Mouse (Mus musculus): ENCODE measurements around the gene Grk2.

DNA sequence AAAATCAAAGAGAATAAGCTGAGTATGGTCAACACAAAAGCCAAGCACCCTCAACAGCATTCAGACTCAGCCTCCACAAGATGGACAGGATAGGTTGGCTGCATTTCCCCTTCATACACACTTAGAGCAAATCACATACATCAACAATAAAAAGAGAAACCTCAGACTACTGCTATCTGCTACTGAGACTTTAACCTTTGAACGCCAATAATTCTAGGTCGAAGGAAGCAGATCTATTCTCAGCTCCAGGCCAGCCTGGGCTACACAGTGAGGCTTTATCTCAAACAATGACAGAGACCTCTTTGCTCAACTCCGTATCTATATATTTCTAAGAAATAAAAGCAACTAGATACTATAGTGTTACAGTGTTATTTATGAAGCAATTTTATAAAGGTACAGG lies 25.3 kb upstream of the Grk2 start:
- TF ChIP-seq EP300 (IDR thresholded peaks at IDR 0.05; ENCODE audit: low read depth): no peak
- no peak for TF ChIP-seq CTCF (IDR thresholded peaks at IDR 0.05; ENCODE audit: low read depth)

Data from liver, postnatal 0 days (tissue).